Mouse (Mus musculus) cerebellum, postnatal 36 days (tissue): ENCODE data around the gene Tcerg1l.

Source experiments
- DNase-seq, 2 experiments: peaks; one replicate each; pipeline ENCODE4 v3.0.0; 2021 to 2022; ENCODE audit warnings: mixed read lengths in 2 of 2

Tcerg1l gene

DNA sequence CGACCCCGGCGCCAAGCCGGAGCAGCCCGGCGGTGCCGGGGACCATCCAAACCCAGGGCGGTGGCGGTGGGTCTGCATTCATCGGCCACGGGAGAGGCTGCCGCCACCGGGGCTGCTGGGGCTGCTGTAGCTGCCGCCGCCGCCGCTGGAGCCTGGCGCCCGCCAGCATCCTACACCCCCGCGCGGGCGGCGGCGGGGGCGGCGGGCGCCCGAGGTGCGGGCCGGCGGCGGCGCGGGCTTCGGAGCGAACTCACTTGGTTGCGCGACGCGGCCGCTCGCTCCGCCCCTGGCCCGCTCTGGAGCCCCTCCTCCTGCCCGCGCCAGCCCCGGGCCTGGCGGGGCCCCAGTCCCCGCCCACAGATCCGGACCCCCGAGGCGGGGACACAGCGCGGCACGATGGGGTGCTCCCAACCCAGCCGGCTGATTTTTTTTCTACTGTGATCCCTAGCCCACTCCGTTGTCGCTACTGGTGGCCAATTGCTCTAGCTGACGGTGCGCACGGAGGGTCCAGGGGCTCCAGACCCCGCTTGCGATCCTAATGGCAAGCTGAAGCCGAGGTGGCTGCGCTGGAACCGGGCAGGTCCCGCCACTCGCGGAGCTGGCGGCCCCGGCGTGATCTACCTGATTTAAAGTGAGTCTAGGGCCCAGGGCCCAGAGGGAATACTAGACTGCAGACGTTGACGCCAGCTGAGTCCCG lies at the start of gene Tcerg1l:
Gene Tcerg1l (minus strand): TSS at position 246 of the 697 bp plus-strand sequence.
- peak; percentile 32 to 49 for DNase-seq

DNA sequence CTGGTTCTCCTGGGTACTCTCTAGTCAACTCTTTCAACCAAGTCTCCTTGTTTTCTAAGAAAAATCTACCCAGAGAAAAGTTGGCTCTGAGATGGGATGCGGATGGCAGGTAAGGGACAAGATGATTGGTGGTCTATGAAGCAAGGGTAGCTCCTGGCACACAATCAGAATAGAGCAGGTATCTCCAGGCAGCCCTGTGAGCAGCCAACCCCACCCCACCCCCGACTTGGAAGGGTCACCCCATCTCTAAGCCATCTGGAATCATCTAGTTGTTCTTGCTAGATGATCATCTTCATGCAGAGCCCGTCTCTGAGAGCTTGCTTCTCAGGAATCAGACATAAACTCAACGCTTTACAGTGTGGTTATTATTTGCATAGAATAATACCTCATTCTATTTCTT lies 44.6 kb upstream of the Tcerg1l start:
- no peak for DNase-seq

- no peak for DNase-seq
Measured at GRCm38 (mm10) chr7:138432541-138432940, 35.0 kb upstream of the Tcerg1l start.

- DNase-seq: no peak
Measured at GRCm38 (mm10) chr7:138431456-138431855, 33.9 kb upstream of the Tcerg1l start.

- no peak for DNase-seq
Measured at GRCm38 (mm10) chr7:138429916-138430315, 32.4 kb upstream of the Tcerg1l start.

DNA sequence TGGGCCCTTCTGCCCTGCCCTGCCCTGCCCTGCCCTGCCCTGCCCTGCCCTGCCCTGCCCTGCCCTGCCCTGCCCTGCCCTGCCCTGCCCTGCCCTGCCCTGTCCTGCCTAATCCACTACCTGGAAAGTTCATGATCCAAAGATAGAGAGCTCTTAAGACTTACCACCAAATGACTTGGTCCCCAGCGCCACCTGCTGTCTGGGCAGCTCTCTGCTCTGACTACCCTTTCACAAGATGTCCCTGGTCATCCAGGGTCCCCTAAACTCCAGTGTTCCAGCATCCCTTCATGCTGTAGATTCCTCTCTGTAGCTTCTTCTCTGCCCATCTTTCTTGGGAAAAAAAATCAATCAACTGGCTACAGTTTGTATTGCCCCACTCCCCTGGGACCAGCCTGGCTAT lies 31.3 kb upstream of the Tcerg1l start:
- peak; percentile 55 to 59 for DNase-seq

DNA sequence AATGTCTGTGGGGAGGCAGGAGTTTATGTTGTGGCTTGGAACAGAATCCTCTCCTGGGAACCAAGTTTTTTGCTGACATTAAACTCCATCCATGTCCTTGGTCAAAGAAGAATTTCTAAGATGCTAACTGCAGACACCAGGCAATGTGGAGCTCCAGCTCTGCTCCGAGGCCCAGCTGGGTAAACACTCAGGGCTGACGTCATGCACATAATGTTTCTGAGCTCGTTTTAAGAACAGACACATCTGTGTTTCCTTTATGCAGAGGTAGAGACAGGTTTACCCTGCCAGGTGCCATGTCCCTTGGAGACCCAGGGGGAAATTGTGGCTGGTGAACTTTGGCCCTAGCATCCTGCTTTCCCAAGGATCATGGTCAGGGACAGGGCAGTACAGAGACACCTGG lies 29.9 kb upstream of the Tcerg1l start:
- DNase-seq: no peak

DNA sequence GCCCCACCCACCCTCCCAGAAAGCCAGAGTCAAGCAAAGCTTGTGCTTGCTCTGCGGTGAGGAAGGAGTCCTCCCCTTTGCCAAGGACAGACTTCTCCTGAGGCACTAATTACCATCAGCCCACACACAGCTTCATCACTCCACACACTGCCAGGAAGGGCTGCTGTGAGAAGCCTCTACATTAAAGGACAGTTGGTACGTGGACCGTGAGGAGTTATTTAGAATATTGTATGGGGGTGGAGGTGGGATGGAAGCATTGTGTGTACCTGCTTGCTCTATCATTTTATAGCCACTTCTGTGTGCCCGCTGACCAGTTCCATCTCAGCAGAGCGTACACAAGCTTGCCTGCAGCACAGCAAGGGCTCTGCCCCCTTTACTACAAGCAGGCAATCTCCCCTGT lies 16.0 kb upstream of the Tcerg1l start:
- DNase-seq: no peak

DNA sequence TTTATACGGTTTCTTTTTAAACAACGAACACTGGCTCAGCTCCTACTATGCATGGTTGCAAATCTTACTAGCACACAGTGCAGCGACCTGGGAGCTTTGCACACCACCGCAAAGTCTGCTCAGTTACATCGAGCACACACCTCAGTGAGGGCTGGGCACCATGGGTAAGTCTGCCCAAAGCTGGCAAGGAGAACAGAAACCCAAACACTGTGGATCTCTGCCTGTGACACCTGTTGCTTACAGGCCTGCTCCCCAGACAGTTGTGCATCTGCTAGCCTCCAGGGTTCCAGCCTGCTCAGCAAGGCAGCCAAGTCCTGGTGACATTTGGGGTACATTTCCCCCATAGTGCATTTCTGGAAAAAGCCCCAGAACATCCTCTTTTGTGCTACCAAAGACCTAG lies 4.1 kb upstream of the Tcerg1l start:
- DNase-seq: no peak

DNA sequence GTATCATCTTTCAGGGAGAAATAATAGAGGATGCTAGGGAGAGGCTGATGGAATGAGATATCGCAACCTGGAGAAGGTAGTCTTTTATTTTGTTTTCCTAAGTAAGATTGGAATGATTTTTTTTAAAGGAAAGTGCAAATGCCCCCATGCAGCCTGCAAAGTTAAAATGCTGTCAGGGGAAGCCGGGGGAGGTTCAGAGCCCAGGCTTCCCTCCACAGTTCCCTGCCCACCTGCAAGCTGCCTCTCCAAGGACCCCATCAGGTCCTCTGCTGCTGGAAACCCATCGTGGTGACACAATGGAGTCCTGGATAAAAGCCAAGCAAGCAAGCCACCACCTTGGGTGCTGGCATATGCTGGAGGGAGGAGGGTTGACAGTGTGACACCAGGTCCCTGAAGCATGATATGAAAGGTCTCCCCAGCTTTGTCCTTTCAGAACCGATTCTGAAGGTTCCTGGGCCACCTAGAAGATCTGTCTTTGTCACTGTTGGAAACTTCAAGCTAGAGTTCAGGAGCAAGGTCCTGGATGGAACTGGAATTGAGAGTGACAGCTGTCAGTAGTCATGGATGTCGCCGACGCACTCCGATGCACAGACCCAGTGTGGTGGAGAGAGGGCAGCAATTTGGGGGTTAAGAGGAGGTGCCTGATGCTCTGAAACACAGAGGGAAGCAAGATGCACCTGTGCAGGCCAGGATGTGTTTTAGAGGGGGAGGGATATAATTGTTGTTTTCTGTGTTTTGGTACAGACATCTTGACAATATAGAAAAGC lies 3.2 kb upstream of the Tcerg1l start:
- no peak for DNase-seq

- peak; percentile 94 to 95 for DNase-seq
Measured at GRCm38 (mm10) chr7:138398182-138398793, 758 bp upstream of the Tcerg1l start.

DNA sequence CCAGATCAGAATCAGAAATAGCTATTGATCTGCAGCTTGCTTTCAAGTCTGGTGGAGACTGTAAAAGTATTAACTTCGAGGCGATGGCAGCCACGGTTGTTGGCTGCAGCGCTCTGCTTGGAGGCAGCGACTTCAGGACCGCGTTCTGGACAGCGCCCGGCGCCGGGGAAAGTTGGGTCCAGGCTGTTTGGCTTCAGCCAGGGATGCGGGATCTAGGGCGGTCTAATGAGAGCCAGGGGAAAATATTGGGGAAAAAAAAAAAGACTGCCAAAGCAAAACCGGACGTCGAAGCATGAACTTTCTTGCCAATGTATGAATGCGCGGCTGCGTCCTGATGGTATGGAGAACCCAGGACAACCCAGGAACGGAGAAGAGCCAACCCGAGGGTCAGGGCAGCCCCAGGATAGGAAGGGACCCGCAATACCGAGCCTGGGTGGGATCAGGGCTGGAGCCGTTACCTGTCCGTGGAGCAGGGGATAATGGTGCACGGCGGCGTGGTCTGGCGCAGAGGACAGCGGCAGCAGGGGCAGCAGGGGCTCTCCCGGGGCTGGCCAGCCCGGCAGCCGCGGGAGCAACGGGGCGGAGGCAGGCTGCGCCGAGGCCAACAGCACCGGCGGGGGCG lies 556 bp downstream of the Tcerg1l start:
- peak; percentile 31 for DNase-seq

DNA sequence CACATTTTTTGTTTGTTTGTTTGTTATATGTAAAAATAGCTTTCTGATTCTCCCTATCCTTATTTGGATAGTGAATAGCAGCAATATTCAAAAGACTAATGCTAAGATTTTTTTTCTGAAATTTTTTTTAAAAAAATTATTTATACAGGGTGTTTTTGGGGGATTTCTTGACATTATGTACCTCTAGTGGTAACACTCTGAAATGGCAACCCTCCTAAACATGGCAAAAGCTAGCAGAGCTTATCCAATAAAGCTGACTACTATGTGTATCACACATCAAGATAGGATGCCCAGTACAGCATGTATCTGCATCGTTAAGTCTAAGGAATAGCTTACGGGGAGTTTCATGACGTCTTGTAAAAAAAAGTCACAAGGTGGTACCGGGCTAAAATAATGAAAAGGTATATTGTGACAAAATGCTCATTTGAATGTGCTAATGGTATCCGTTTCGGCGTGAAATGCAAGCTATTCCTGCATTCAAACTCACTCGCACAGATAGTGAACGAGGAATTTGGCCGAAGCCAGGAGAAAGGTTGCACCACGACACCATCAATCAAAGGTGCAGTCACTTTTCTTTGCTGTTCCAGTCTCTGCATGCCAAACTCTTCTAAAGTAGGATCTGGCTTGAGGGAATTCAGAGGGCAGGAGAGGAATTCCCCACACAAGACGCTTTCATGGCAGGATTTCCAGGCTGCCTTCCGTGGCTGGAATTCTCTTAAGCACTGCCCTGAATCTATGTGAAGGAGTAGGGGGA lies 1.2 kb downstream of the Tcerg1l start:
- DNase-seq: peak in 1 of 2 experiments; percentile 14

DNA sequence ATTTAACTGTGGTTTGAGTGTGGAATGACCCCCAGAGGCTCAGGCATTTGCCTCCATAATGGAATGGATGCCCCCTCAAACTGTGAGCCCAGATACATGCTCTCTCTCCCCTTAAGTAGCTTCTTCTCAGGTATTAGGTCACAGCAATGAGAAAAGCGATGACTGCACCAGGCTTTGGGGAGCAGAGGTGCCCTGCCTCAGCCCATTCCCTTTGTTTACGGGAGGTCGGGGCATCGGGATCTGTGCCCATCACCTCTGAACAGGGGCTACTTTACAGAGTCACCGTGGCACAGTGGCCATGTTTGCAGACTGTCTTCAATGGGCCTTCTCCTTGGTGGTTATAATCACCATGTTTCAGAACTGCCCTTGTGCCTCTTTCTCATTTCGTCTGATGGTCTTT lies 7.6 kb downstream of the Tcerg1l start:
- DNase-seq: no peak

DNA sequence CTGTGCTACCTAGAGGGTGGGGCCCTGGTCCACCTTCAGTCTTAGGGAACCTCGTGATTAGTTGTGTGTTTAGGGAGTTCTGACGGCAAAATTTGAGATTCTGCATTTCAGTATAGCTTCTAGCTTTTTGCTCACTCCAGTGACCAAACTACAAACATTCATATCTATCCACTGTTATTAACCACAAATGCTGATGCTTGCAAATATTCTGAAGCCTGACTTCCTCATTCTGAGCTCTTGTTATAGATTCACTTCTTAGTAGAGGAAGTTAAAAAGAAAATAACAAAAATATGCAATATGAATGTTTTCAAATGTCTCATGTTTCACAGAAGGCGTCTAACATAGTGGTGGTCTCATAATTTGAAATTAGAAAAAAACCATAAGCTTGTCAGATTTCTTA lies 8.5 kb downstream of the Tcerg1l start:
- DNase-seq: no peak

- DNase-seq: no peak
Measured at GRCm38 (mm10) chr7:138379221-138379620, 18.3 kb downstream of the Tcerg1l start.

GRCm38 (mm10) chr7:138378546-138378945 lies 19.0 kb downstream of the Tcerg1l start:
- no peak for DNase-seq

DNA sequence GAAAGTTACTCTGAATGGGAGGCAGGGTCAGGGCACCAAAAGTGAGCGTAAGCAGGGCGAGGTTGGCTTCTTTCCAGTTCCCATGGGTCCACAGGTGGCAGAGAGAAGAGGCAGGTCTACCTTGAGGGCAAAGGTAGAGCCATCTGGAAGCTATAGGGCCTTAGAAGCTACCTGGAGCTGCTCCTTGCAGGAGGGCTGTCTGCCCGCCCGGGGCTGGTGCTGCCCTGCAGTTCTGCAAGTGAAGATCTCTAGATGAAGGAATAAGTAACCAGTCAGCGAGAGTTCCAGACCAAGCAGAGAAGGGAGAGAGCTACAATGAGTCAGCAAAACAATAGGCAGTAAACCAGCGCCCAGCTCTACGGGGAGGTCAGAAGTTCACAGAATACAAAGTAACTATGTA lies 22.0 kb downstream of the Tcerg1l start:
- no peak for DNase-seq

DNA sequence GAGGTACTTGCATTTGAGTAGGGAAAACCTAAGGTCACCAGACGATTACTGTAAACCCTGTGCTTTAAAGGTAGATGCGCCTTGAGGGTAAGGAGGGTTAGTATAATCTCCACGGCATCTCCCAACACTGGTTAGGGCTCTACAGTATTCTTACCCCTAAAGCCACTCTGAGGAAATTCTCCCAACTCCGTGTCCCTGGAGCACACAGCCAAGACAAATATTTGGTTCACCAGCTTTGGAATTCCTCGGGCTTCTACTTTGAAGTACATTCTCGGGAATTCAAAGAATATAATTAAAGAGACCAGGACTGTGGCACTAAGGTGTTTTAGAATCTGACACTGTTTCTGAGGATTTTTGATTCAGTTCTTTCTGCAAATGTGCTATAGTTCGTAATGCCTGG lies 23.2 kb downstream of the Tcerg1l start:
- no peak for DNase-seq

GRCm38 (mm10) chr7:138373530-138373929 lies 24.0 kb downstream of the Tcerg1l start:
- DNase-seq: no peak

GRCm38 (mm10) chr7:138367570-138367969 lies 30.0 kb downstream of the Tcerg1l start:
- no peak for DNase-seq

- no peak for DNase-seq
Measured at GRCm38 (mm10) chr7:138365519-138365918, 32.0 kb downstream of the Tcerg1l start.

GRCm38 (mm10) chr7:138357475-138357874 lies 40.1 kb downstream of the Tcerg1l start:
- no peak for DNase-seq
